Mouse (Mus musculus): ENCODE results near the gene Vstm5.

The Vstm5 gene

GRCm38 (mm10) chr9:15307257-15307656 lies 68.4 kb downstream of the Vstm5 start:
- in situ Hi-C loops (cut with MseI, MboI): no loop called here

DNA sequence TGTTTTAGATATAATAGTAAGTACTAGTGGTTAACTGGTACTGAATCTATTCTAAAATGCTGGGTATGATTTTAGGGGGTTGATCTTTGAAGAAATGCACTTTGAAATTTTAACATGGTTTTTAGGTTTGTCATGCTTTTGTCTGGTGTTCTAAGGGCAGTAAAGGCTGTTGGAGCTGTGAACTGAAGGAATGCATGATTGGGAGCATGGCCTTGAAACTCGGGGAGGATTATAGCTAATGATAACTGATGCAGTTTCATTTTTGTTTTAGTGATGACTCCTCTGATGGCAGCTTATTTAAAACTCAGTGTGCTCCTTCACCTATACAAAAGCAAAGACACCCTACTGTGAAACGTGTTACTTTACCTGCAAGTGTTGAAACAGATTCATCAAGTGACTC lies 69.4 kb downstream of the Vstm5 start:
- in situ Hi-C loops (cut with MseI, MboI): no loop called here
